Mouse (Mus musculus) MEL (cell line): Measurements from ENCODE around the gene Ifngr2. TPM values are rescaled to one million over a fixed set of nuclear protein-coding genes. Genes with fewer than 3 reads are reported as not detected.

Experiments
- DNase-seq: peaks from one replicate; pipeline ENCODE4 v3.0.0; 2011; ENCODE audit warnings: low read depth, low spot score
- H3K27ac ChIP-seq: 2 replicates; pipeline ENCODE4 v1.5.1; 2012; ENCODE audit warnings: low read depth, mild to moderate bottlenecking, control low read depth, low read length, moderate library complexity; ENCODE audit not compliant: control insufficient read depth
- H3K27me3 ChIP-seq, 2 experiments: fragments of 150-350 bp in 1 of 2; sonication (generic) in 1 of 2; 2 replicates each; pipeline ENCODE4 v1.6.1; 2012; ENCODE audit warnings: low read length in 2 of 2, mild to moderate bottlenecking in 2 of 2, improper control_type of control experiment in 1 of 2, moderate library complexity in 1 of 2; ENCODE audit not compliant: insufficient read depth in 2 of 2, control insufficient read depth in 1 of 2
- H3K36me3 ChIP-seq, 2 experiments: 2 replicates each; pipeline ENCODE4 v1.6.1; 2012 to 2014; ENCODE audit warnings: low read length in 2 of 2, improper control_type of control experiment in 1 of 2, inconsistent platforms in 1 of 2, mild to moderate bottlenecking in 1 of 2; ENCODE audit not compliant: insufficient read depth in 2 of 2, control insufficient read depth in 1 of 2
- H3K4me1 ChIP-seq, 2 experiments: fragments of 150-350 bp in 1 of 2; sonication (generic) in 1 of 2; 2 replicates each; pipeline ENCODE4 v1.6.1; 2012; ENCODE audit warnings: low read length in 2 of 2, improper control_type of control experiment in 1 of 2, mild to moderate bottlenecking in 1 of 2; ENCODE audit not compliant: insufficient read depth in 2 of 2, control insufficient read depth in 1 of 2
- H3K4me3 ChIP-seq, 2 experiments: fragments of 150-350 bp in 1 of 2; sonication (generic) in 1 of 2; 2 replicates each; pipeline ENCODE4 v1.5.1; 2012; ENCODE audit warnings: low read depth in 2 of 2, low read length in 2 of 2, mild to moderate bottlenecking in 2 of 2, moderate library complexity in 2 of 2, control low read depth in 1 of 2, improper control_type of control experiment in 1 of 2; ENCODE audit not compliant: control insufficient read depth in 1 of 2, insufficient read depth in 1 of 2
- H3K79me2 ChIP-seq: 2 replicates; pipeline ENCODE4 v1.6.1; 2012; ENCODE audit warnings: mild to moderate bottlenecking, low read length, moderate library complexity; ENCODE audit not compliant: control insufficient read depth, poor library complexity, insufficient read depth
- H3K9ac ChIP-seq: 2 replicates; pipeline ENCODE4 v1.6.1; 2012; ENCODE audit warnings: low read depth, mild to moderate bottlenecking, control low read depth, low read length, moderate library complexity; ENCODE audit not compliant: control insufficient read depth, poor library complexity, severe bottlenecking
- H3K9me3 ChIP-seq: fragments of 150-350 bp; sonication (generic); replicated peaks from 2 replicates; pipeline ENCODE4 v1.6.1; 2012; ENCODE audit warnings: mild to moderate bottlenecking, low read length, improper control_type of control experiment, moderate library complexity; ENCODE audit not compliant: insufficient read depth
- BHLHE40 ChIP-seq: IDR thresholded peaks from 2 replicates; pipeline ENCODE4 v1.6.1; 2012; ENCODE audit warnings: low read depth, mild to moderate bottlenecking, inconsistent platforms, low read length, improper control_type of control experiment, borderline replicate concordance
- CHD1 ChIP-seq: IDR thresholded peaks from 2 replicates; pipeline ENCODE4 v1.6.1; 2012; ENCODE audit warnings: low read depth, mild to moderate bottlenecking, inconsistent platforms, low read length, improper control_type of control experiment
- CHD2 ChIP-seq: IDR thresholded peaks from 2 replicates; pipeline ENCODE4 v1.6.1; 2011; ENCODE audit warnings: low read length, improper control_type of control experiment
- ELF1 ChIP-seq: IDR thresholded peaks from 2 replicates; pipeline ENCODE4 v1.6.1; 2014; ENCODE audit warnings: low read depth, mild to moderate bottlenecking, inconsistent platforms, low read length, improper control_type of control experiment, moderate library complexity
- EP300 ChIP-seq, 2 experiments: IDR thresholded peaks; 2 replicates each; pipeline ENCODE4 v1.6.1; 2011; ENCODE audit warnings: improper control_type of control experiment in 2 of 2, low read length in 2 of 2, low read depth in 1 of 2, mild to moderate bottlenecking in 1 of 2
- JUND ChIP-seq: IDR thresholded peaks from 2 replicates; pipeline ENCODE4 v1.6.1; 2011; ENCODE audit warnings: low read depth, mild to moderate bottlenecking, improper control_type of control experiment, low read length
- MAFK ChIP-seq: IDR thresholded peaks from 2 replicates; pipeline ENCODE4 v1.6.1; 2011; ENCODE audit warnings: low read depth, mild to moderate bottlenecking, low read length, improper control_type of control experiment, borderline replicate concordance
- MAX ChIP-seq: IDR thresholded peaks from 2 replicates; pipeline ENCODE4 v1.6.1; 2011; ENCODE audit warnings: low read length, improper control_type of control experiment
- MAZ ChIP-seq: IDR thresholded peaks from 2 replicates; pipeline ENCODE4 v1.6.1; 2012; ENCODE audit warnings: low read depth, mild to moderate bottlenecking, inconsistent platforms, low read length, improper control_type of control experiment
- MEF2A ChIP-seq: IDR thresholded peaks from 2 replicates; pipeline ENCODE4 v1.6.1; 2014; ENCODE audit warnings: low read depth, mild to moderate bottlenecking, inconsistent platforms, low read length, improper control_type of control experiment; ENCODE audit not compliant: poor library complexity, insufficient replicate concordance, severe bottlenecking; ENCODE audit errors: extremely low read depth
- MYB ChIP-seq: IDR thresholded peaks from 2 replicates; pipeline ENCODE4 v1.6.1; 2011; ENCODE audit warnings: mild to moderate bottlenecking, low read depth, low read length, improper control_type of control experiment
- NELFE ChIP-seq: IDR thresholded peaks from 2 replicates; pipeline ENCODE4 v1.6.1; 2011; ENCODE audit warnings: low read depth, low read length, improper control_type of control experiment
- NRF1 ChIP-seq: IDR thresholded peaks from 2 replicates; pipeline ENCODE4 v1.6.1; 2014; ENCODE audit warnings: low read depth, mild to moderate bottlenecking, inconsistent platforms, low read length, improper control_type of control experiment, moderate library complexity; ENCODE audit not compliant: poor library complexity, insufficient read depth, severe bottlenecking
- POLR2AphosphoS5 ChIP-seq: IDR thresholded peaks from 2 replicates; pipeline ENCODE4 v1.6.1; 2012; ENCODE audit warnings: low read depth, borderline replicate concordance, mild to moderate bottlenecking, inconsistent platforms, low read length, moderate library complexity, mixed read lengths
- RAD21 ChIP-seq: IDR thresholded peaks from 2 replicates; pipeline ENCODE4 v1.6.1; 2011; ENCODE audit warnings: mild to moderate bottlenecking, low read depth, low read length, improper control_type of control experiment
- RCOR1 ChIP-seq: IDR thresholded peaks from 2 replicates; pipeline ENCODE4 v1.6.1; 2012; ENCODE audit warnings: low read depth, mild to moderate bottlenecking, inconsistent platforms, low read length, improper control_type of control experiment
- TAL1 ChIP-seq: IDR thresholded peaks from 2 replicates; pipeline ENCODE4 v1.6.1; 2012; ENCODE audit warnings: mild to moderate bottlenecking, inconsistent platforms, low read length, moderate library complexity, mixed read lengths
- USF1 ChIP-seq: IDR thresholded peaks from 2 replicates; pipeline ENCODE4 v1.6.1; 2014; ENCODE audit warnings: low read depth, mild to moderate bottlenecking, inconsistent platforms, low read length, improper control_type of control experiment, moderate library complexity
- ZC3H11A ChIP-seq: IDR thresholded peaks from 2 replicates; pipeline ENCODE4 v1.6.1; 2012; ENCODE audit warnings: low read depth, mild to moderate bottlenecking, inconsistent platforms, low read length, improper control_type of control experiment
- ZKSCAN1 ChIP-seq: IDR thresholded peaks from 2 replicates; pipeline ENCODE4 v1.6.1; 2012; ENCODE audit warnings: low read depth, mild to moderate bottlenecking, inconsistent platforms, low read length, improper control_type of control experiment, moderate library complexity
- ZMIZ1 ChIP-seq: IDR thresholded peaks from 2 replicates; pipeline ENCODE4 v1.6.1; 2012; ENCODE audit warnings: low read depth, mild to moderate bottlenecking, inconsistent platforms, low read length, improper control_type of control experiment, moderate library complexity
- ZNF384 ChIP-seq: IDR thresholded peaks from 2 replicates; pipeline ENCODE4 v1.6.1; 2012; ENCODE audit warnings: low read depth, mild to moderate bottlenecking, inconsistent platforms, low read length, improper control_type of control experiment
- polyA plus RNA-seq, 2 experiments: library from polyadenylated mRNA; stranded (reverse) in 1 of 2; unstranded in 1 of 2; fragments of >175 nt in 1 of 2; fragments of >200 nt in 1 of 2; gene quantifications; 2 replicates each; pipeline versions ENCODE4 v1.2.1 to v1.2.4; 2012; ENCODE audit warnings: low replicate concordance in 2 of 2, low read depth in 1 of 2; ENCODE audit not compliant: insufficient read length in 2 of 2, insufficient read depth in 1 of 2, missing spikeins in 1 of 2
- total RNA-seq: library from RNA; depleted of rRNA; stranded (reverse); fragments of 300-350 nt; gene quantifications from 2 replicates; pipeline ENCODE4 v1.2.3, GENCODE M21; 2012

Ifngr2 gene
- total and polyA plus RNA-seq, 3 experiments = 2.8 to 11.0 TPM; not detected in 1

DNA sequence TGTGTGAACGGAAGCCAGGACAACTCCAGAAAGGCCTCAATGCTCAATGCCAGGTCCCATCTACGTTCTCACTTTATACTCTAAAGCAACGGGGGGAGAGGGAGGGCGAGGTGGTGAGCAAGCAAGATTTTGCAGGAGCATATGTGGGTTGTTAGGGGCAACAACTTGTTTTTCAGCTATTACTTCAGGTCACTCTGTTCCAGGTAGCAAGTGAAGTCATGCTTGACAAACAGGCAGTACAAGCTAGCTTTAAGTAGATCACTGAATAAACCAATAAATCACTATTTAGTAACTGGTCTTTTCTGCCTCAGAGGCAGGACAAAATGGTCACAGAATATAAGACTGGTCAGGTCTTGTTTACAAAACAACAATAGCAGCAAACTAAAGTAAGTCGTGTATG lies 38.7 kb downstream of the Ifngr2 start:
- Histone ChIP-seq H3K36me3 (no peaks in the 10 kb centered on the region), H3K79me2 (no peaks in the 10 kb centered on the region), H3K9me3 (no peaks in the 10 kb centered on the region), H3K4me3 (no peak overlapping the region), H3K27ac (no peak overlapping the region), H3K9ac (no peak overlapping the region), H3K4me1 (no peaks in the 10 kb centered on the region), H3K27me3 (no peaks in the 10 kb centered on the region)
- TF ChIP-seq BHLHE40 (no peak), ZMIZ1 (no peak), JUND (no peak), TAL1 (no peak), NRF1 (no peak), ZKSCAN1 (no peak)
- DNase-seq = no peak

DNA sequence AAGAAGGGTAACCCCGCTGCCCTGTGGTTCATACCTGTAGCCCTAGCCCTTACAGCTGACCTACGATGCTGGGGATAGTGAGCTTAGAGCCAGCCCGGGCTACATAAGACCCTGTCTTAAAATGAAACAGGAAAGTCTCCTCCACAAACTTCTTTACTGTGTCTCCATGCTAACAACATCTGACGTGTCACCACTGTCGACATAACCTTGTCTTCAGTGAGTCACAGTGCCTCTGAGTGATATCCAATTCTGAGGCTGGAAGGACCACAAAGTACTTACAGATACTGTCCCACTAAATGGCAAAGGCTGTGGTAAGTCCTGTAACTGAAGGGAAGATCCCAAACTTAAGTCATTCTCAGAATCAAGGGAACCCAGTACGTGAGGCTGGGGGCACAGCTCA lies 39.4 kb downstream of the Ifngr2 start:
- Histone ChIP-seq H3K27ac (no peak overlapping the region), H3K79me2 (no peaks in the 10 kb centered on the region), H3K9ac (no peak overlapping the region), H3K36me3 (no peaks in the 10 kb centered on the region), H3K4me1 (no peaks in the 10 kb centered on the region), H3K4me3 (no peak overlapping the region), H3K27me3 (no peaks in the 10 kb centered on the region), H3K9me3 (no peaks in the 10 kb centered on the region)
- TF ChIP-seq USF1 = no peak
- no peak for TF ChIP-seq CHD1
- no peak for TF ChIP-seq NRF1
- TF ChIP-seq RCOR1 = no peak
- no peak for TF ChIP-seq ELF1
- no peak for TF ChIP-seq EP300 (IDR thresholded peaks at IDR 0.05; ENCODE audit: low read depth in 1 of 2, low read length in 2 of 2)
- TF ChIP-seq JUND = no peak
- no peak for TF ChIP-seq ZNF384
- TF ChIP-seq MAZ = no peak
- no peak for TF ChIP-seq BHLHE40
- TF ChIP-seq NELFE = no peak
- TF ChIP-seq MEF2A = no peak
- TF ChIP-seq ZC3H11A = no peak
- no peak for TF ChIP-seq POLR2AphosphoS5
- TF ChIP-seq MAX = no peak
- TF ChIP-seq MYB = no peak
- no peak for TF ChIP-seq CHD2
- no peak for TF ChIP-seq RAD21
- TF ChIP-seq ZMIZ1 = no peak
- TF ChIP-seq MAFK = no peak
- DNase-seq = no peak
